Mouse (Mus musculus): ENCODE measurements around the gene Ahdc1. TPM values are rescaled to one million over a fixed set of nuclear protein-coding genes. Genes with fewer than 3 reads are reported as not detected.

Ahdc1 gene
- polyA plus RNA-seq, 1 experiment from 2014 or later = 10.7 TPM

DNA sequence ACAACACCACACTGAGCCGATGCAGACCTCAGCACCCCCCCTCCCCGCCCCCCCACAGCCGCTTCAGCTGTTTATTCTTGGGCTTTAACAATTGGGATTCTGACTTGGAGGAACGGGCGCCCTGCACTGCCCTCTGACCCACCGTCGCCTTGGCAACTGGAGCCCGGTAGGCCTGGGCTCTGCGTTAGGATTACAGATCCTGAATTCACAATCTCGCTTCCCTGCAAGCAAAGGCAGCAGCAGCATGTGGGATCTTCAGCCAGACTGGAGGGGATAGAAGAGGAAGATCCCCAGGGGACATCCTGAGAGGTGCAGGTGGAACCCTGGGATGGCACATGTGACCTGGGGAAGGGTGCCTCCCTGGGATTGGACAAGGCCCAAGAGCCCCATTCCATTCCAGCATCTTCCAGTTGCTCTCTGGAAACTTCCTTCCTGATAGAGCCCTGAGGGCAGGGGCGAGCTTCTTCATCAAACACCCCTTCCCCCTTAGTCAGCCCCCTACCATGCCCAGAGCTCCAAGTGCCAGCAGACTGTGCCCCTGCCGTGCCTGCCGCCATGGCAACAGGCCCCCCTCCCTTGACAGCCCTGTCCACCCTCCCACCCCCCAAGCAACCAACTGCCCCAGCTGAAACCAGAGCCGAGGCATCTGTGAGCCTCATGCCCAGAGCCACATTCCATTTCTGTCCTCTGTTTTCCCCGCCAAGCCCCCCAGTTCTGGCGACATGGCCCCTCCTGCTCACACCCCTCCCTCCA, 36.5 kb downstream of the Ahdc1 start:
- H3K36me3 ChIP-seq (ENCODE audit: control insufficient read depth, insufficient read depth, low read length) = no peaks in the 10 kb centered on the region
- H3K27ac ChIP-seq (ENCODE audit: low read length) = 0 out of 2 replicates have a peak overlapping the region, but pooled peaks have one; percentile 27
- H3K4me3 ChIP-seq (ENCODE audit: low read depth, low read length) = no peak overlapping the region
- ATAC-seq (ENCODE audit: insufficient number of reproducible peaks, insufficient read depth, low FRiP score, low read depth) = no peak
- no peaks in the 10 kb centered on the region for H3K9me3 ChIP-seq (ENCODE audit: control insufficient read depth, low read depth, low read length)
- no peak overlapping the region for H3K9ac ChIP-seq (replicated peaks; ENCODE audit: low read depth, low read length)
- peaks cover 89% of the 10 kb centered on the region for H3K4me1 ChIP-seq (ENCODE audit: control insufficient read depth, insufficient read depth, low read length)
- no peak overlapping the region for H3K4me2 ChIP-seq (replicated peaks; ENCODE audit: low read depth, low read length)
- 18% methylated on average over 16 of the region's 16 CpGs for WGBS
- no peaks in the 10 kb centered on the region for H3K27me3 ChIP-seq (ENCODE audit: control insufficient read depth, insufficient read depth, low read length)

DNA sequence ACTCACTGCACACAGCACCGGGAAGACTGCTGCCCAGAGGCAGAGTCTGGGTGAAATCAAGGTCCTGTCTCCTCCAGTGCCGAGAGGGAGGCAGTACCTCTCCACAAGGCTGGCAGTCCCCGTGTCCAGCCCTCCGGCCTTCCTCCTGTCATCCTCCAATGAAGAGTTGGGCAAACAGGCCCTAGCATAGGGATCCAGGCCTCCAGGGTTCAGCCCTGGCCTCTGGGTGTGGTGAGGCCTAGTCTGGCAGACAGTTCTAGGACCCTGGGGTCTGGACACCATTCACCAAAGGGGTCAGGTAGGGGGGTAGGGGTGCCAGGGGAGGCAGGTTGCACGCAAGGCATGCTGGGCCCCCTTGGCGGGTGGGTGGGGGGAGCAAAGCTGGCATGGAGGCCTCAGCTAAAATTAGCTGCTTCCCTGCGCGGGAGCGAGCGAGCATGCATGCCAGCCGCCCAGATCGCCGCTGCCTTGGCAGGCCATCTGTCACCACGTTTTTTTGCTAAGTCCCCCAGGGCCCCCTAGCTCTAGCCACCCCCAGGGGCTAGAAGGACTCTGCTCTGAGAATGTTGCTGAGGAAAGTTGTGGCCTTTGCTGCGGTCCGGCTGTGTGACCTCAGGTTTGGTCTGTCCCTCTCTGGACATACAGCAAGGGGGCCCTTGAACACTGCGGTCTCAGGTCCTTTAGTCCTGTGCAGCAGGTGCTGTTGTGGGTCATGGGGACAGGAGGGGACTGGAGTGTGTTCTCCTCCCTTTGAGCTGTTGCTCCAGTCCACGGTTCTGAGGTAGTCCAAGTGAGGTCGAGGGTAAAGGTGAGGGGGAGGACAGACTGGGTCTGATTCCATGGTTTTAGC, 38.2 kb downstream of the Ahdc1 start:
- no peaks in the 10 kb centered on the region for H3K27me3 ChIP-seq (ENCODE audit: control insufficient read depth, insufficient read depth, low read length)
- no peak overlapping the region for H3K4me2 ChIP-seq (replicated peaks; ENCODE audit: low read depth, low read length)
- no peak overlapping the region for H3K4me3 ChIP-seq (ENCODE audit: low read depth, low read length)
- H3K36me3 ChIP-seq (ENCODE audit: control insufficient read depth, insufficient read depth, low read length) = no peaks in the 10 kb centered on the region
- 57% methylated on average over 19 of the region's 19 CpGs for WGBS
- no peak for ATAC-seq (ENCODE audit: insufficient number of reproducible peaks, insufficient read depth, low FRiP score, low read depth)
- H3K9ac ChIP-seq (replicated peaks; ENCODE audit: low read depth, low read length) = no peak overlapping the region
- H3K27ac ChIP-seq (ENCODE audit: low read length) = no peak overlapping the region; the same call in 1 of the 2 replicates
- H3K9me3 ChIP-seq (ENCODE audit: control insufficient read depth, low read depth, low read length) = no peaks in the 10 kb centered on the region
- peaks cover 78% of the 10 kb centered on the region for H3K4me1 ChIP-seq (ENCODE audit: control insufficient read depth, insufficient read depth, low read length)

DNA sequence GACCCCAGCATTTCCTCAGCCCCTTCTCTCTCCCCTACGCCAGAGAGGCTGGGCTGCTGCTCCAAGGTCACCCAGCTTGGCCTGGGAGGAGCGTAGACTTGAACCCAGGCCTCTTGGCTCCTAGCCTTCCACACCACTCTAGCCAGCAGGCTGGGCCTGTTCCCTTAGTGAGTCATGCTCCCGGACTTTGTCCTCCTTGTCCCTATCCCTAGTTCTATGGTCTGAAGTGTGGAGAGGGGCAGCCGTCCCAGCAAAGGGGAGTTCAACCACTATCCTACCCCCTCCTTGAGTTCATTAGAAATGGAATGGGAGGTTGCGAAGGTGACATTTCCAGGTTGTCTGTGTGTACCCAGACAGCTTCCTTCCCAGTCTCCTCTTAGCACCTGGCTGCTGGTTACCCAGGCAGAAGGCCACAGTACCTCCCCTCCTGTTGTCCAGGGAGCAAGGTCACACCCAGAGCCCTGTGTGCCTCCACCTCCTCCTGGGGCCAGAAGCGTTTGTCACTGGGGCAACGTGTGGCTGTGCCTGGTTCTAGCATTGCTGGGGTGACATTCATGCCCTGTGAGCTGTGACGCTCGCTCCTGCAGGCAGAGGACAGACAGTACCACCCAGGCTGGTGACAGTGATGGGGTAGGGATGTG, 39.3 kb downstream of the Ahdc1 start:
- H3K4me1 ChIP-seq (ENCODE audit: control insufficient read depth, insufficient read depth, low read length) = peaks cover 72% of the 10 kb centered on the region
- no peak overlapping the region for H3K4me2 ChIP-seq (replicated peaks; ENCODE audit: low read depth, low read length)
- no peak for ATAC-seq (ENCODE audit: insufficient number of reproducible peaks, insufficient read depth, low FRiP score, low read depth)
- WGBS = 73% methylated on average over 9 of the region's 9 CpGs
- H3K27me3 ChIP-seq (ENCODE audit: control insufficient read depth, insufficient read depth, low read length) = no peaks in the 10 kb centered on the region
- no peaks in the 10 kb centered on the region for H3K9me3 ChIP-seq (ENCODE audit: control insufficient read depth, low read depth, low read length)
- H3K9ac ChIP-seq (replicated peaks; ENCODE audit: low read depth, low read length) = no peak overlapping the region
- peaks cover 6% of the 10 kb centered on the region; the same call in 1 of the 2 replicates for H3K36me3 ChIP-seq (ENCODE audit: control insufficient read depth, insufficient read depth, low read length)
- H3K27ac ChIP-seq (ENCODE audit: low read length) = no peak overlapping the region
- no peak overlapping the region for H3K4me3 ChIP-seq (ENCODE audit: low read depth, low read length)

DNA sequence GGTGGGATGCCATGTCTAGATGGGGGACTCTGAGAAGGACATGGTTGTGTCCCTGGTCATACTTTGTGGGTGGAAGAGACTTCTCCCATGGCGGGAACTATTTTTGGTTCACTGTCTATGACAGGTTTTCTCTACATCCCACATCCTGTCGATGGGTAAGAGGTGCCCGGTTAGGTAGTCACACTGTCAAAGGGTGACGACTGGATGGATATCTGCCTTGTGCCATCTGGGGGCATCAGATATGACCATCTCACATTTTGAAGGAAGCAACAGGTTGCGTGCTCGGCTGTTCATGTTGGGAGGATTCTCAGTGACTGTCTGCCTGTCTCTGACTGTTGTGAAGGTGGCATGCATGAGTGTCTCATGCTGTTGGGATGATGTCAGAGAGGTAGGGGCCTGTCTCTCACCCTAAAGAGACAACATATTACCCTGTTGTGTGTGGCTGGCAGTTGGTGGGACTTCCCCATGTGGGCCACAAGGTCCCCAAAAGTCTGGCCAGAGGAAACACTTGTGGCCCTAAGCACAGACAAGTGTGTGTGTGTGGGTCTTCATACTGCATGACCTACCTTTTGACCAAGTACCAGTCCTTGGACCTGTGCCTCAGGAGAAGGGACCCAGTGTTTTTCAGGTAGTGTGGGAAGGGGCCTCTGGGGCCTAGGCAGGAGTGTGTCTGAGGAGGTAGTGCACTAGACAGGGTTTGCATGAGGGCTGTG, 39.9 kb downstream of the Ahdc1 start:
- no peaks in the 10 kb centered on the region for H3K9me3 ChIP-seq (ENCODE audit: control insufficient read depth, low read depth, low read length)
- no peaks in the 10 kb centered on the region for H3K27me3 ChIP-seq (ENCODE audit: control insufficient read depth, insufficient read depth, low read length)
- H3K4me2 ChIP-seq (replicated peaks; ENCODE audit: low read depth, low read length) = no peak overlapping the region
- 83% methylated on average over 6 of the region's 6 CpGs for WGBS
- H3K27ac ChIP-seq (ENCODE audit: low read length) = no peak overlapping the region
- ATAC-seq (ENCODE audit: insufficient number of reproducible peaks, insufficient read depth, low FRiP score, low read depth) = no peak
- H3K4me3 ChIP-seq (ENCODE audit: low read depth, low read length) = no peak overlapping the region
- H3K4me1 ChIP-seq (ENCODE audit: control insufficient read depth, insufficient read depth, low read length) = peaks cover 72% of the 10 kb centered on the region
- H3K36me3 ChIP-seq (ENCODE audit: control insufficient read depth, insufficient read depth, low read length) = peaks cover 8% of the 10 kb centered on the region; the same call in 1 of the 2 replicates
- H3K9ac ChIP-seq (replicated peaks; ENCODE audit: low read depth, low read length) = no peak overlapping the region

DNA sequence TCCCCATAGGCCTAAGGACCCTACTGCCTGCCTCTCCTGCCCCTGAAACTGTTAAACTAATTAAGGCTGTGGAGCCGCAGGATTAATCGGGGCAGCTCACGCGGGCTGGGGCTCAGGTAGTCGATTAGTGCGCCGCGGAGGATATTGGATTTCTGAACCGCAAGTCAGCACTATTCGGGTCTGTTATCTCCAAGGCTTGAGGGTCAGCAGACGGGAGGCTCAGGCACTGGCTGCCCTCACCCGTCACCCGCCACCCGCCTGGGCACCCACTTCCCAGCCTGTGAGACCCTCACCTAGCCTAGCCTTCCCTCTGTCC, 40.4 kb downstream of the Ahdc1 start:
- no peak for ATAC-seq (ENCODE audit: insufficient number of reproducible peaks, insufficient read depth, low FRiP score, low read depth)
- Histone ChIP-seq H3K4me1 (ENCODE audit: control insufficient read depth, insufficient read depth, low read length) (peaks cover 72% of the 10 kb centered on the region), H3K9ac (replicated peaks; ENCODE audit: low read depth, low read length) (no peak overlapping the region), H3K27me3 (ENCODE audit: control insufficient read depth, insufficient read depth, low read length) (no peaks in the 10 kb centered on the region), H3K36me3 (ENCODE audit: control insufficient read depth, insufficient read depth, low read length) (peaks cover 8% of the 10 kb centered on the region; the same call in 1 of the 2 replicates), H3K9me3 (ENCODE audit: control insufficient read depth, low read depth, low read length) (no peaks in the 10 kb centered on the region), H3K27ac (ENCODE audit: low read length) (no peak overlapping the region), H3K4me3 (ENCODE audit: low read depth, low read length) (no peak overlapping the region), H3K4me2 (replicated peaks; ENCODE audit: low read depth, low read length) (no peak overlapping the region)
- 63% methylated on average over 12 of the region's 14 CpGs for WGBS

DNA sequence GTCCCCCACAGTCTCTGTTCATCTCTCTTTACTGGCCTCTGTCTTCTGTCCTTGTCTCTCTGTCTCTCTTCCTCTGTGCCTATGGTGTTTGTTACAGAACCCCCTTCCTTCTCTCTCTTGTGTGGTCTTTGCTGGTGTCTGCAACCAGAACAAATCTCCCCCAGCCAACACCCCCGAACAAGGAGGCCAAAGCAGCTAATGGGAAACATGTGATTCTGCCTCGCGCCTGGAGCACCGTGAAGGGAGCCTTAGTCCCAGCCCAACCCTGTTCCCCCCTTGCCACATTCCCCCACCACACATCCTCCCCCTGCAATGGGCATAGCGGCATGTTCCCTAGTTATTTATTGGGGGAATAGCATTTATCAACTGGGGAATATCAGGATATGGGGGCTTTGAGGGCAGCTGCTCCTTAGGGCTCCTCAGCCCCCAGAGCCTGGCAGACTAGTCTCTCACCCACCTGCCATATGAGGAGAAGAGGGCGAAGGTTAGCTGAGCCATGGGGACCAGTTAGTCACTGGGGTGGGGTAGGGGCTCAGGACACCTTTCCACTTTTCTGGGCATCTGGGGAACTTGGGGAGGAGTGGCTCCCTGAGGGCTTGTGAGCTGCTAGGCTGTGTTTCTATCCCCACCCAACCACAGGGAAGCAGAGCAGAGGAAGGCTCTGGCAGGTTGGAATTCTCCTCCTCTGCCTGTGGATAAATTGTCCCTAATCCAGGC, 41.1 kb downstream of the Ahdc1 start:
- no peak overlapping the region; the same call in 1 of the 2 replicates for H3K27ac ChIP-seq (ENCODE audit: low read length)
- H3K4me3 ChIP-seq (ENCODE audit: low read depth, low read length) = no peak overlapping the region
- ATAC-seq (ENCODE audit: insufficient number of reproducible peaks, insufficient read depth, low FRiP score, low read depth) = no peak
- no peaks in the 10 kb centered on the region for H3K9me3 ChIP-seq (ENCODE audit: control insufficient read depth, low read depth, low read length)
- WGBS = 42% methylated on average over 6 of the region's 6 CpGs
- no peak overlapping the region for H3K9ac ChIP-seq (replicated peaks; ENCODE audit: low read depth, low read length)
- H3K4me1 ChIP-seq (ENCODE audit: control insufficient read depth, insufficient read depth, low read length) = peaks cover 69% of the 10 kb centered on the region
- peaks cover 8% of the 10 kb centered on the region; the same call in 1 of the 2 replicates for H3K36me3 ChIP-seq (ENCODE audit: control insufficient read depth, insufficient read depth, low read length)
- no peak overlapping the region for H3K4me2 ChIP-seq (replicated peaks; ENCODE audit: low read depth, low read length)
- H3K27me3 ChIP-seq (ENCODE audit: control insufficient read depth, insufficient read depth, low read length) = no peaks in the 10 kb centered on the region

DNA sequence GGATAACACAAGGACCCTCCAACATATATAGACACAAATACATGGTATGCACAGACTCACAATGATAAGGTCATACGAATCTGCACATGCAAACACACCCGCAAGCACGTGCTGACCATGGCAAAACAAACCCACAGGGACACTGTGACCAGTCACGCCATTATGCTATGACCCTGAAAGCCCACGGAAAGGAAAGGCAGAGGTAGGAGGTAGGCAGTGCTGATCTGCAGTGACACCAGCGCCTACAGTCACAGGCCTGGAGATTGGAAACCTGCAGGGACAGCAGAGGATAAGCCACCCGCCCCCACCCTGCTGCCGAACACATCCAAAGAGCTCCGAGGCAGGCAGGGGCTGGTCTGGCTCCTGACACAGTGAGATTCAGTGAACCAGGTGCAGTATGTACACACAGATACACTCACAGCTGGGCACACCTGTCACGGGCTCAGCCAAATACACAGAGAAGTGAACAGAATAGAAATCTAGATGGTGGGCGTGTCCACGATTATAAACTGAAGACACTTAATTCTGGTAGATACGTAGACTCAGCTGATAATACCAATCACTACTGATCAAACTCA, 42.0 kb downstream of the Ahdc1 start:
- no peak overlapping the region for H3K9ac ChIP-seq (replicated peaks; ENCODE audit: low read depth, low read length)
- WGBS = 59% methylated on average over 13 of the region's 13 CpGs
- H3K9me3 ChIP-seq (ENCODE audit: control insufficient read depth, low read depth, low read length) = no peaks in the 10 kb centered on the region
- ATAC-seq (ENCODE audit: insufficient number of reproducible peaks, insufficient read depth, low FRiP score, low read depth) = no peak
- H3K4me2 ChIP-seq (replicated peaks; ENCODE audit: low read depth, low read length) = no peak overlapping the region
- no peak overlapping the region; the same call in 1 of the 2 replicates for H3K27ac ChIP-seq (ENCODE audit: low read length)
- H3K27me3 ChIP-seq (ENCODE audit: control insufficient read depth, insufficient read depth, low read length) = no peaks in the 10 kb centered on the region
- peaks cover 71% of the 10 kb centered on the region for H3K4me1 ChIP-seq (ENCODE audit: control insufficient read depth, insufficient read depth, low read length)
- no peak overlapping the region for H3K4me3 ChIP-seq (ENCODE audit: low read depth, low read length)
- peaks cover 8% of the 10 kb centered on the region; the same call in 1 of the 2 replicates for H3K36me3 ChIP-seq (ENCODE audit: control insufficient read depth, insufficient read depth, low read length)

Data from stomach, embryonic 14.5 days (tissue).